Mouse (Mus musculus): ENCODE data around the gene Rem2. TPM values are rescaled to one million over a fixed set of nuclear protein-coding genes. Genes with fewer than 3 reads are reported as not detected.

Rem2 gene
- polyA plus RNA-seq, 1 experiment, result not detected

GRCm38 (mm10) chr14:54432837-54433830 is 42.8 kb upstream of the Rem2 start:
- TF ChIP-seq POLR2A (IDR thresholded peaks at IDR 0.05; ENCODE audit: borderline replicate concordance, low read depth, low read length) (no peak), CTCF (IDR thresholded peaks at IDR 0.05; ENCODE audit: low read depth, low read length) (no peak)
- H3K4me1 ChIP-seq (ENCODE audit: control insufficient read depth, insufficient read depth, low read length), result peaks cover 28% of the 10 kb centered on the region
- peak overlapping the region; percentile 8 for H3K27ac ChIP-seq (ENCODE audit: insufficient read depth, low read depth, low read length)
- peak overlapping the region; percentile 52 for H3K4me3 ChIP-seq (ENCODE audit: insufficient read depth, low read length)

- no peak for TF ChIP-seq POLR2A (IDR thresholded peaks at IDR 0.05; ENCODE audit: borderline replicate concordance, low read depth, low read length)
- TF ChIP-seq CTCF (IDR thresholded peaks at IDR 0.05; ENCODE audit: low read depth, low read length), result no peak
- Histone ChIP-seq H3K4me3 (ENCODE audit: insufficient read depth, low read length) (peak overlapping the region; percentile 52), H3K4me1 (ENCODE audit: control insufficient read depth, insufficient read depth, low read length) (peaks cover 28% of the 10 kb centered on the region), H3K27ac (ENCODE audit: insufficient read depth, low read depth, low read length) (peak overlapping the region; percentile 13)
Measured at GRCm38 (mm10) chr14:54433941-54434531, 41.9 kb upstream of the Rem2 start.

GRCm38 (mm10) chr14:54435194-54435918 is 40.5 kb upstream of the Rem2 start:
- Histone ChIP-seq H3K4me3 (ENCODE audit: insufficient read depth, low read length) (no peak overlapping the region), H3K27ac (ENCODE audit: insufficient read depth, low read depth, low read length) (no peak overlapping the region), H3K4me1 (ENCODE audit: control insufficient read depth, insufficient read depth, low read length) (peaks cover 33% of the 10 kb centered on the region)
- TF ChIP-seq POLR2A (IDR thresholded peaks at IDR 0.05; ENCODE audit: borderline replicate concordance, low read depth, low read length) (no peak), CTCF (IDR thresholded peaks at IDR 0.05; ENCODE audit: low read depth, low read length) (no peak)

GRCm38 (mm10) chr14:54439155-54439554 is 36.7 kb upstream of the Rem2 start:
- Histone ChIP-seq H3K4me3 (ENCODE audit: insufficient read depth, low read length) (no peak overlapping the region), H3K27ac (ENCODE audit: insufficient read depth, low read depth, low read length) (no peak overlapping the region), H3K4me1 (ENCODE audit: control insufficient read depth, insufficient read depth, low read length) (peaks cover 45% of the 10 kb centered on the region)
- no peak for TF ChIP-seq POLR2A (IDR thresholded peaks at IDR 0.05; ENCODE audit: borderline replicate concordance, low read depth, low read length)
- TF ChIP-seq CTCF (IDR thresholded peaks at IDR 0.05; ENCODE audit: low read depth, low read length), result no peak

GRCm38 (mm10) chr14:54439610-54440009 is 36.3 kb upstream of the Rem2 start:
- TF ChIP-seq CTCF (IDR thresholded peaks at IDR 0.05; ENCODE audit: low read depth, low read length) (no peak), POLR2A (IDR thresholded peaks at IDR 0.05; ENCODE audit: borderline replicate concordance, low read depth, low read length) (no peak)
- Histone ChIP-seq H3K4me1 (ENCODE audit: control insufficient read depth, insufficient read depth, low read length) (peaks cover 45% of the 10 kb centered on the region), H3K4me3 (ENCODE audit: insufficient read depth, low read length) (no peak overlapping the region), H3K27ac (ENCODE audit: insufficient read depth, low read depth, low read length) (no peak overlapping the region)

GRCm38 (mm10) chr14:54440538-54440937 is 35.4 kb upstream of the Rem2 start:
- Histone ChIP-seq H3K4me1 (ENCODE audit: control insufficient read depth, insufficient read depth, low read length) (peaks cover 48% of the 10 kb centered on the region), H3K27ac (ENCODE audit: insufficient read depth, low read depth, low read length) (no peak overlapping the region), H3K4me3 (ENCODE audit: insufficient read depth, low read length) (no peak overlapping the region)
- TF ChIP-seq CTCF (IDR thresholded peaks at IDR 0.05; ENCODE audit: low read depth, low read length), result no peak
- TF ChIP-seq POLR2A (IDR thresholded peaks at IDR 0.05; ENCODE audit: borderline replicate concordance, low read depth, low read length), result no peak

- peak overlapping the region; percentile 30; the same call in 1 of the 2 replicates for H3K27ac ChIP-seq (ENCODE audit: insufficient read depth, low read depth, low read length)
- no peak overlapping the region for H3K4me3 ChIP-seq (ENCODE audit: insufficient read depth, low read length)
- TF ChIP-seq POLR2A (IDR thresholded peaks at IDR 0.05; ENCODE audit: borderline replicate concordance, low read depth, low read length) (no peak), CTCF (IDR thresholded peaks at IDR 0.05; ENCODE audit: low read depth, low read length) (no peak)
- H3K4me1 ChIP-seq (ENCODE audit: control insufficient read depth, insufficient read depth, low read length), result peaks cover 52% of the 10 kb centered on the region
Measured at GRCm38 (mm10) chr14:54441365-54441764, 34.5 kb upstream of the Rem2 start.

- TF ChIP-seq POLR2A (IDR thresholded peaks at IDR 0.05; ENCODE audit: borderline replicate concordance, low read depth, low read length) (no peak), CTCF (IDR thresholded peaks at IDR 0.05; ENCODE audit: low read depth, low read length) (no peak)
- H3K27ac ChIP-seq (ENCODE audit: insufficient read depth, low read depth, low read length), result peak overlapping the region; percentile 74
- no peak overlapping the region for H3K4me3 ChIP-seq (ENCODE audit: insufficient read depth, low read length)
- H3K4me1 ChIP-seq (ENCODE audit: control insufficient read depth, insufficient read depth, low read length), result peaks cover 52% of the 10 kb centered on the region
Measured at GRCm38 (mm10) chr14:54442548-54442947, 33.4 kb upstream of the Rem2 start.

GRCm38 (mm10) chr14:54443196-54443595 is 32.7 kb upstream of the Rem2 start:
- Histone ChIP-seq H3K4me3 (ENCODE audit: insufficient read depth, low read length) (no peak overlapping the region), H3K4me1 (ENCODE audit: control insufficient read depth, insufficient read depth, low read length) (peaks cover 54% of the 10 kb centered on the region), H3K27ac (ENCODE audit: insufficient read depth, low read depth, low read length) (peak overlapping the region; percentile 74)
- no peak for TF ChIP-seq POLR2A (IDR thresholded peaks at IDR 0.05; ENCODE audit: borderline replicate concordance, low read depth, low read length)
- TF ChIP-seq CTCF (IDR thresholded peaks at IDR 0.05; ENCODE audit: low read depth, low read length), result no peak
